Mouse (Mus musculus) midbrain, embryonic 15.5 days (tissue): ENCODE measurements around the gene Ncam1. TPM values are rescaled to one million over a fixed set of nuclear protein-coding genes. Genes with fewer than 3 reads are reported as not detected.

Experiments
- ATAC-seq: fragments of 200-750 bp; cut with Nextera tagmentation; replicated peaks from 2 replicates; pipeline ENCODE4 v1.8.0; 2017; ENCODE audit warnings: moderate TSS enrichment
- H3K27ac ChIP-seq: fragments of 300-500 bp; sonication (generic); 2 replicates; pipeline ENCODE4 v1.5.1; 2015; ENCODE audit warnings: mild to moderate bottlenecking, inconsistent platforms
- H3K27me3 ChIP-seq: fragments of 300-500 bp; sonication (generic); replicated peaks from 2 replicates; pipeline ENCODE4 v1.6.1; 2015; ENCODE audit warnings: inconsistent platforms
- H3K36me3 ChIP-seq: fragments of 300-500 bp; sonication (generic); replicated peaks from 2 replicates; pipeline ENCODE4 v1.6.1; 2015; ENCODE audit warnings: inconsistent platforms
- H3K4me1 ChIP-seq: fragments of 300-500 bp; sonication (generic); 2 replicates; pipeline ENCODE4 v1.6.1; 2015; ENCODE audit warnings: inconsistent platforms
- H3K4me2 ChIP-seq: fragments of 300-500 bp; sonication (generic); 2 replicates; pipeline ENCODE4 v1.6.1; 2015; ENCODE audit warnings: inconsistent platforms, mild to moderate bottlenecking, moderate library complexity
- H3K4me3 ChIP-seq: fragments of 300-500 bp; sonication (generic); 2 replicates; pipeline ENCODE4 v1.5.1; 2015; ENCODE audit warnings: mild to moderate bottlenecking, inconsistent platforms
- H3K9ac ChIP-seq: fragments of 300-500 bp; sonication (generic); 2 replicates; pipeline ENCODE4 v1.6.1; 2015; ENCODE audit warnings: mild to moderate bottlenecking, inconsistent platforms
- H3K9me3 ChIP-seq: fragments of 300-500 bp; sonication (generic); 2 replicates; pipeline ENCODE4 v1.6.1; 2016; ENCODE audit warnings: inconsistent platforms
- WGBS: fragments of 180-500 bp; shearing (Covaris S2); methylation state at CpG from one replicate; pipeline ENCODE4 v1.1.7; 2015; ENCODE audit warnings: mixed read lengths; 5-methylcytosine and 5-hydroxymethylcytosine counted together
- polyA plus RNA-seq: library from polyadenylated mRNA; unstranded; fragments of >200 nt; fragmentation: Nextera tagmentation; extraction: Ambion mirVana; gene quantifications from 2 replicates; pipeline ENCODE4 v1.2.1, GENCODE M21; 2015

Ncam1 gene
- polyA plus RNA-seq, 1 experiment from 2014 or later = 627 TPM

- Histone ChIP-seq H3K4me3 (no peak overlapping the region), H3K9me3 (no peaks in the 10 kb centered on the region), H3K36me3 (no peaks in the 10 kb centered on the region), H3K27me3 (no peaks in the 10 kb centered on the region), H3K4me1 (peaks cover 53% of the 10 kb centered on the region), H3K4me2 (no peak overlapping the region), H3K9ac (no peak overlapping the region), H3K27ac (no peak overlapping the region)
- no peak for ATAC-seq
- 68% methylated on average over 4 of the region's 4 CpGs for WGBS
Measured at GRCm38 (mm10) chr9:49792646-49793045, 6.1 kb downstream of the Ncam1 start.

GRCm38 (mm10) chr9:49781016-49781772 lies 17.5 kb downstream of the Ncam1 start:
- no peak for ATAC-seq
- Histone ChIP-seq H3K4me1 (peaks cover 30% of the 10 kb centered on the region), H3K4me2 (no peak overlapping the region), H3K9me3 (no peaks in the 10 kb centered on the region), H3K27ac (no peak overlapping the region), H3K36me3 (no peaks in the 10 kb centered on the region), H3K27me3 (no peaks in the 10 kb centered on the region), H3K9ac (no peak overlapping the region), H3K4me3 (no peak overlapping the region)
- 67% methylated on average over 9 of the region's 9 CpGs for WGBS

GRCm38 (mm10) chr9:49777015-49777637 lies 21.6 kb downstream of the Ncam1 start:
- H3K4me1 ChIP-seq = peaks cover 39% of the 10 kb centered on the region
- ATAC-seq = no peak
- H3K9ac ChIP-seq = no peak overlapping the region; the same call in 1 of the 2 replicates
- H3K9me3 ChIP-seq = no peaks in the 10 kb centered on the region
- H3K4me3 ChIP-seq = no peak overlapping the region
- H3K4me2 ChIP-seq = no peak overlapping the region
- peak overlapping the region; percentile 48; the same call in 1 of the 2 replicates for H3K27ac ChIP-seq
- no peaks in the 10 kb centered on the region for H3K36me3 ChIP-seq
- H3K27me3 ChIP-seq = no peaks in the 10 kb centered on the region
- WGBS = 23% methylated on average over 7 of the region's 7 CpGs

- Histone ChIP-seq H3K9ac (no peak overlapping the region), H3K36me3 (no peaks in the 10 kb centered on the region), H3K27me3 (no peaks in the 10 kb centered on the region), H3K4me1 (peaks cover 14% of the 10 kb centered on the region), H3K4me2 (no peak overlapping the region), H3K4me3 (no peak overlapping the region), H3K9me3 (no peaks in the 10 kb centered on the region), H3K27ac (no peak overlapping the region)
- 77% methylated on average over 2 of the region's 2 CpGs for WGBS
- no peak for ATAC-seq
Measured at GRCm38 (mm10) chr9:49766634-49767033, 32.1 kb downstream of the Ncam1 start.

GRCm38 (mm10) chr9:49760571-49760970 lies 38.2 kb downstream of the Ncam1 start:
- no peak for ATAC-seq
- peaks cover 49% of the 10 kb centered on the region for H3K4me1 ChIP-seq
- WGBS = 82% methylated on average over 6 of the region's 6 CpGs

GRCm38 (mm10) chr9:49758436-49758835 lies 40.3 kb downstream of the Ncam1 start:
- Histone ChIP-seq H3K4me1 (peaks cover 61% of the 10 kb centered on the region), H3K4me2 (0 out of 2 replicates have a peak overlapping the region, but pooled peaks have one; percentile 21), H3K36me3 (no peaks in the 10 kb centered on the region), H3K27ac (peak overlapping the region; percentile 38), H3K9ac (no peak overlapping the region), H3K9me3 (no peaks in the 10 kb centered on the region), H3K27me3 (no peaks in the 10 kb centered on the region), H3K4me3 (no peak overlapping the region)
- ATAC-seq = peak; percentile 22; the same call in 1 of the 2 replicates
- 33% methylated on average over 2 of the region's 2 CpGs for WGBS

More at GRCm38 (mm10) chr9:49760571-49760970, 38.2 kb downstream of the Ncam1 start:
- H3K27me3 ChIP-seq = no peaks in the 10 kb centered on the region
- H3K36me3 ChIP-seq = no peaks in the 10 kb centered on the region
- no peaks in the 10 kb centered on the region for H3K9me3 ChIP-seq
- H3K4me3 ChIP-seq = no peak overlapping the region
- H3K27ac ChIP-seq = no peak overlapping the region
- no peak overlapping the region for H3K9ac ChIP-seq
- H3K4me2 ChIP-seq = no peak overlapping the region

GRCm38 (mm10) chr9:49757986-49758385 lies 40.7 kb downstream of the Ncam1 start:
- no peak overlapping the region for H3K4me3 ChIP-seq
- no peak overlapping the region for H3K9ac ChIP-seq
- peaks cover 63% of the 10 kb centered on the region for H3K4me1 ChIP-seq
- no peaks in the 10 kb centered on the region for H3K27me3 ChIP-seq
- 22% methylated on average over 12 of the region's 12 CpGs for WGBS
- peak overlapping the region; percentile 21; the same call in 1 of the 2 replicates for H3K4me2 ChIP-seq
- peak overlapping the region; percentile 63 for H3K27ac ChIP-seq
- H3K36me3 ChIP-seq = no peaks in the 10 kb centered on the region
- no peaks in the 10 kb centered on the region for H3K9me3 ChIP-seq
- peak; percentile 41 for ATAC-seq

GRCm38 (mm10) chr9:49757582-49757981 lies 41.1 kb downstream of the Ncam1 start:
- peak; percentile 10; the same call in 1 of the 2 replicates for ATAC-seq
- peaks cover 67% of the 10 kb centered on the region for H3K4me1 ChIP-seq
- H3K36me3 ChIP-seq = no peaks in the 10 kb centered on the region
- no peak overlapping the region for H3K4me3 ChIP-seq
- H3K27me3 ChIP-seq = no peaks in the 10 kb centered on the region
- WGBS = 41% methylated on average over 4 of the region's 4 CpGs
- H3K4me2 ChIP-seq = peak overlapping the region; percentile 21; the same call in 1 of the 2 replicates
- no peaks in the 10 kb centered on the region for H3K9me3 ChIP-seq
- H3K9ac ChIP-seq = no peak overlapping the region
- peak overlapping the region; percentile 63 for H3K27ac ChIP-seq

- Histone ChIP-seq H3K27me3 (no peaks in the 10 kb centered on the region), H3K27ac (no peak overlapping the region), H3K4me2 (no peak overlapping the region), H3K9me3 (no peaks in the 10 kb centered on the region), H3K36me3 (no peaks in the 10 kb centered on the region), H3K9ac (no peak overlapping the region), H3K4me3 (no peak overlapping the region), H3K4me1 (peaks cover 73% of the 10 kb centered on the region)
- no peak for ATAC-seq
- WGBS = 68% methylated on average over 4 of the region's 4 CpGs
Measured at GRCm38 (mm10) chr9:49756725-49757124, 42.0 kb downstream of the Ncam1 start.

GRCm38 (mm10) chr9:49755214-49755613 lies 43.5 kb downstream of the Ncam1 start:
- peaks cover 78% of the 10 kb centered on the region for H3K4me1 ChIP-seq
- H3K4me3 ChIP-seq = no peak overlapping the region
- H3K27me3 ChIP-seq = no peaks in the 10 kb centered on the region
- no peaks in the 10 kb centered on the region for H3K36me3 ChIP-seq
- no peak overlapping the region for H3K4me2 ChIP-seq
- no peaks in the 10 kb centered on the region for H3K9me3 ChIP-seq
- no peak for ATAC-seq
- 81% methylated on average over 4 of the region's 4 CpGs for WGBS
- H3K9ac ChIP-seq = no peak overlapping the region
- no peak overlapping the region for H3K27ac ChIP-seq

GRCm38 (mm10) chr9:49751466-49751865 lies 47.3 kb downstream of the Ncam1 start:
- no peaks in the 10 kb centered on the region for H3K9me3 ChIP-seq
- no peak overlapping the region for H3K4me2 ChIP-seq
- no peaks in the 10 kb centered on the region for H3K27me3 ChIP-seq
- H3K4me1 ChIP-seq = peaks cover 60% of the 10 kb centered on the region
- ATAC-seq = no peak
- H3K36me3 ChIP-seq = no peaks in the 10 kb centered on the region
- 69% methylated on average over 6 of the region's 6 CpGs for WGBS
- H3K9ac ChIP-seq = no peak overlapping the region
- H3K4me3 ChIP-seq = no peak overlapping the region
- H3K27ac ChIP-seq = no peak overlapping the region

- Histone ChIP-seq H3K9ac (no peak overlapping the region), H3K27ac (0 out of 2 replicates have a peak overlapping the region, but pooled peaks have one; percentile 45), H3K36me3 (no peaks in the 10 kb centered on the region), H3K4me2 (no peak overlapping the region), H3K27me3 (no peaks in the 10 kb centered on the region), H3K9me3 (no peaks in the 10 kb centered on the region), H3K4me1 (peaks cover 49% of the 10 kb centered on the region), H3K4me3 (no peak overlapping the region)
- no peak for ATAC-seq
- WGBS = 51% methylated on average over 2 of the region's 2 CpGs
Measured at GRCm38 (mm10) chr9:49746176-49746575, 52.5 kb downstream of the Ncam1 start.
